Mouse (Mus musculus): Measurements from ENCODE around the gene Sgms2.
A peak's percentile ranks its signal among the peaks of the same experiment; 100 is the strongest.

The Sgms2 gene

DNA sequence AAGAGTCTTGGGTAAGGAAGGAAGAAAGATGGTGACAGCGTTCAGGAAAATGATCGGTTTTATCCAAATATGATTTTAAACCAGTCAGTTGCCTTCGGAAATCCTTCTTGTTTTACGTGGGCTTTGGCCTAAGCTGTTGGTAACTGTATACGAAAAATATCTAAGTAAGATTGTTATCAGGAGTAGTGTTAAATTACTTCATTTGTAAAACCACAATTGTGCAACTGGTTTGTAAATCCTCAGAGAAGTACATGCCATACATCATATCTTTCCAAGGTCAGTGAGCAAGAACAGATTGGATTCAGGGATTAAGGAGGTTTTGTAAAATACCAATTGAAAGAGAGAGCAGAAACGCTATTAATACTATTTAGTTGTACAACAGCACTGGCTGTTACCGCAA lies 185.0 kb downstream of the Sgms2 start:
- no peak for DNase-seq (ENCODE audit: low read depth)

- no peak for DNase-seq (ENCODE audit: low read depth)
Measured at GRCm38 (mm10) chr3:131303320-131303714, 187.9 kb downstream of the Sgms2 start.

DNA sequence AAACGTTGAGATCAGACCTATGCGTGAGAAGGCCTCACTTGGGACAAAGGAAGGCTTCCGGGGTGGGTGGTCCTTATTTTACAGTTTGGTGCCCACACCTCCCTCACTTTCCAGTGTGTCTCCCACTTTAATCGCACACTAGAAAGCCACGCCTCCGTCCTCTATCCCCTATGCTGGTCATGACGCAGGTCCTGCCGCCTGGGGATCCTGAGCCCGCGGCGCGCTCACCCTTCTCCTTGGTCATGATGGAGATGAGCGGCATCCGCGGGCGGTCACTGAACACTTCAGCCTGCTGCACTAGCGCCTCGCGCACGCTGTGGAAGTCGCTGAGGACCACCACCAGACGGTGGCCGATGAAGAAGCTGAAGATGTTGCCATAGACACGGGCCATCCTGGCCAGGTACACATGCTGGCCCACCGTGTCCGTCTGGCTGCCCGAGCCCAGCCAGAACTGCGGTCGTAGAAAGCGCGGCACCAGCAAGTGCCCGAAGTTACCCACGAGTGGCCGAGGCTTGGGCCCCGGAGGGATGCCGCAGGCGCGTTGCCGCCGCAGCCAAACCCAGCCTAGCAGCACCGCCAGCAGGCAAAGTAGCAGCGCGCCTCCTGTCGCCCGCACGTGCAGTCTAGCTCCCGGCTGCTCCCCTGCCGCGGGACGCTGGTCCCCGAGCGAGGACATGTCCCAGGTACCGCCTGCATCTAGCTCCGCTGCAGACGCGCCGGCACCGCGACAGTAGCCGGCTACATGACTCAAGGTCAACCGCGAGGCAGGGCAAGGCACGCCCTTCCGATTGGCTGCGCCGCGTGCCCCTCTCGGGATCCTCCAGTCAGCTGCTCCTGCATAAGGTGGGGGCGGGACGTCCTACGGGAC lies 188.5 kb downstream of the Sgms2 start, which contains the start of gene Cyp2u1:
Gene Cyp2u1 (minus strand): TSS at position 776 of the 868 bp plus-strand sequence.
- peak; percentile 73 for DNase-seq (ENCODE audit: low read depth)

DNA sequence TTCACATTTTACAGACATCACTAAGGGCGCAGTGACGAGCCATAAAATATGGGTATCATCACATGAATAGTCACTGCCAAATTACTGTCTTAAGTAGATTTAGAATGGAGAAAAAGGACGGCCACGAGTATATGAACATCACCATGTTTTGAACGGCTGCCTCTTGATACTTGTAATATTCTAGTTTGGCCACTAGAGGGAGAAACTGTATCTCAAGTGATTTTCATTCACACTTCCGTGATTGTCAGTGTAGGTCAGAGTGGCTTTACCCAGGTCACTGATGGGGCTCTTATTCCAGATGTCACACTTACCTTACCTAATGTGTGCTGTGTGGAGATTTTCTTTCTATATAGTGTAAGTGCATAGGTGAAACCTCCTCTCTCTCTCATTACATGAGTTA lies 191.3 kb downstream of the Sgms2 start:
- DNase-seq (ENCODE audit: low read depth): no peak

DNA sequence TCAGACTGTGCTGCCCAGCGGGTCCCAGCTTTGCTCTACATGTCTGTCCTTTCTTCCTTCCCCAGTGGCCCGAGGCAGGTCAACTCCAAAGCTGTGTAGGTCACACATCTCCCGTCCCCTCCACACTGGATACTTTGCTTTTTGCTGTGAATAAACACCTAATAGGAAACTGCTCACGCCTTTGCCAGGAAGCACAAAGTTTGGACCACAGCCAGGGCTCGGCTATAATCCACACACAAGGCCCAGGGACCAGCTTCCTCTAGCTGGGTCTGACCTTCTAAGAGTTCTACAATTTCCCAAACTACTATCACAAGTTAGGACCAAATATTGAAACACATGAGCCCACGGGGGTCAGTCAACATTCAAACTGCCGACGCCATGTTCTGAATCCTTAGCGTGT lies 192.1 kb downstream of the Sgms2 start:
- no peak for DNase-seq (ENCODE audit: low read depth)

DNA sequence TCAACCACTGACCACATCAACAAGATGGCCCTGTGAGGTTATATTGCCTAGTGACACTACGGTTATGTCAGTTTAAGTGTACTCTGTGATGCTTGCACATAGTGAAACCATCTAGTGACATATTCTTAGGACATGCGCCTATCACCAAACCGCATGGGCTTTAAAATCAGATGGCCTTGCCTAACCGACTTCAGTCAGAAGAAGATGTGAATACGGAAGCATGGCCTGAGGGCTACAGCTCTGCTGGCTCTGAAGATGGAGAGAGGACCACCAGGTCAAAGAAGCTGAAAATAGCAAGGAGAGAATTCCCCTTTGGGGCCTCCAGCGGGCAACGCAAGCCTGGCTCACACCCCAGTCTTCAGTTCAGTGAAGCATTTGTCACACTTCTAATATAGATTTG lies 194.3 kb downstream of the Sgms2 start:
- DNase-seq (ENCODE audit: low read depth): no peak

- no peak for DNase-seq (ENCODE audit: low read depth)
Measured at GRCm38 (mm10) chr3:131295513-131296200, 195.6 kb downstream of the Sgms2 start.

GRCm38 (mm10) chr3:131294503-131294902 lies 196.7 kb downstream of the Sgms2 start:
- no peak for DNase-seq (ENCODE audit: low read depth)

- no peak for DNase-seq (ENCODE audit: low read depth)
Measured at GRCm38 (mm10) chr3:131292959-131293358, 198.3 kb downstream of the Sgms2 start.

DNA sequence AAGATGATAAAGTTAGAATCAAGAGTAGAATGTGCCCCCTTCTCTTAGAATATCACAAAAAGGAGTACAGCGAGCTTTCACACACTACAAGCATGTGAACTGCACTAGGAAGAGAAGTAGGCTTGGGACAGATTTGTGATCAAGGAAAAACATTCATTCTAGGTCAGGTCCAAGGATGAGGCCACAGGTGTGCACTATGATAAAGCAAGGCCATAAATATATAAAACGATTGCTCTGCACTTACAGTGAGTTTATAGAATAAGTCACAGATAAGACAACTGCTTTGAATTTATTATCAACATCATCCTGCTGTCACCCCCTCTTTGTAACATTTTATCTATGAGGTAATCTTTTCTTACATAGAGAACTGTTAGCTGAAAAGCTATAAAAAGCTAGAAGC lies 198.9 kb downstream of the Sgms2 start:
- DNase-seq (ENCODE audit: low read depth): no peak

- no peak for DNase-seq (ENCODE audit: low read depth)
Measured at GRCm38 (mm10) chr3:131291890-131292289, 199.3 kb downstream of the Sgms2 start.

- no peak for DNase-seq (ENCODE audit: low read depth)
Measured at GRCm38 (mm10) chr3:131274151-131274550, 217.1 kb downstream of the Sgms2 start.

- no peak for DNase-seq (ENCODE audit: low read depth)
Measured at GRCm38 (mm10) chr3:131272374-131273100, 218.7 kb downstream of the Sgms2 start.

GRCm38 (mm10) chr3:131271559-131272373 lies 219.4 kb downstream of the Sgms2 start, which contains the start of gene Hadh:
Gene Hadh (minus strand): TSS chr3:131272101.
- peak; percentile 65 for DNase-seq (ENCODE audit: low read depth)

DNA sequence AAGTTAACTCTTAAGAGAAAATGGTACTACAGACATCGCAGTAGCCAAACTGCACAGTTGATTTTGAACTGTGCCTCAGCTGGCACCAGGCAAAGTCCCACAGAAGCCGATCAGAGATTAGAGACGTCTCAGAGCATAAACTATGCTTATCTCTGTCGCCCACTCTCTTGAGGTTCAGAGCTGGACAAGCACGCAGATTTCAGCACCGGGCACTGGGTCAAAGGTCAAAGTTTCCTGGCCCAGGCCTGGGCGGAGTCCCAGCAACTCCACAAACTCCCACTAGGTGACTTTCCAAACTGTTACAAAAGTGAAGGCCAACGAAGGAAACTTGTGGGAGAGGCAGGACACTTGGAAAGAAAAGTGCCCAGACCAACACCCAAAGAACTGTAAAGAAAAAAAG lies 220.1 kb downstream of the Sgms2 start:
- DNase-seq (ENCODE audit: low read depth): peak; percentile 46

DNA sequence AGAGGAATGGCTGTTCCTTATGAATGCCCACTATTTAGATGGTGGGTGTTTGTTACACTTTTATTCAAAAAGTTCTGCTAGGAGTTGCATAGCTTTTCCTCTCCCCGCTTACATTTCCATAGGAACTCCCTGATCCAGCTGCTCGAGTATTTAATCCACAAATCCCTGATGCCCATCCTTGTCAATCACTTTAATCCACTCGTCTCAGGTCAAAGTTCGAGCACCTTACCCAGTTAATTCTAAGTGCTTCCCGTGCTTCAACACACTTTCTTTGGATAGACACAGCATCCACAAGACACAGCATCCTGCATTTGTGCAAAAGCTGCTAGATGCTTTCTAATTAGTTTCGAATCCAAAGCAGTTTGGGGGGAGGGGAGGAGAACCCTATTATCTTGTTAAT lies 220.8 kb downstream of the Sgms2 start:
- no peak for DNase-seq (ENCODE audit: low read depth)

Measured in c-Kit-positive CD71-positive TER-119-negative erythroid progenitor cells, embryonic 14.5 days (primary cell).